Mouse (Mus musculus): ENCODE results near the gene AI661453. TPM values are rescaled to one million over a fixed set of nuclear protein-coding genes. Genes with fewer than 3 reads are reported as not detected.
A peak's percentile ranks its signal among the peaks of the same experiment; 100 is the strongest.
"Not testable (repeated sequence)": the region's sequence is repeated elsewhere in the genome, so short reads cannot be mapped to it uniquely, and the experiment has no call there.

AI661453 gene
- total RNA-seq (2021) = under 1 TPM; 0.19 to 0.52 TPM

GRCm38 (mm10) chr17:47436156-47436906, at the start of gene AI661453:
AI661453 (plus strand) TSS chr17:47436615.
- DNase-seq (ENCODE audit: extremely low spot score in 1 of 2, low spot score in 1 of 2) = no peak

- DNase-seq (ENCODE audit: extremely low spot score in 1 of 2, low spot score in 1 of 2) = peak in 1 of 2 experiments; percentile 46
Observed at GRCm38 (mm10) chr17:47386649-47387048, 49.8 kb upstream of the AI661453 start.

GRCm38 (mm10) chr17:47394223-47394869, 42.1 kb upstream of the AI661453 start:
- DNase-seq (ENCODE audit: extremely low spot score in 1 of 2, low spot score in 1 of 2) = no peak

GRCm38 (mm10) chr17:47395376-47395913, 41.0 kb upstream of the AI661453 start:
- no peak for DNase-seq (ENCODE audit: extremely low spot score in 1 of 2, low spot score in 1 of 2)

- no peak for DNase-seq (ENCODE audit: extremely low spot score in 1 of 2, low spot score in 1 of 2)
Observed at GRCm38 (mm10) chr17:47399091-47399490, 37.3 kb upstream of the AI661453 start.

GRCm38 (mm10) chr17:47400451-47400850, 36.0 kb upstream of the AI661453 start, which contains the start of gene Guca1a:
Guca1a (minus strand) TSS chr17:47400584.
- no peak for DNase-seq (ENCODE audit: extremely low spot score in 1 of 2, low spot score in 1 of 2)

- no peak for DNase-seq (ENCODE audit: extremely low spot score in 1 of 2, low spot score in 1 of 2)
Observed at GRCm38 (mm10) chr17:47407717-47408557, 28.5 kb upstream of the AI661453 start.

- peak; percentile 22 to 65 for DNase-seq (ENCODE audit: extremely low spot score in 1 of 2, low spot score in 1 of 2)
Observed at GRCm38 (mm10) chr17:47408558-47408898, 27.9 kb upstream of the AI661453 start.

GRCm38 (mm10) chr17:47409897-47410861, 26.2 kb upstream of the AI661453 start:
- peak in 1 of 2 experiments; percentile 20 for DNase-seq (ENCODE audit: extremely low spot score in 1 of 2, low spot score in 1 of 2)

GRCm38 (mm10) chr17:47420195-47420594, 16.2 kb upstream of the AI661453 start:
- no peak for DNase-seq (ENCODE audit: extremely low spot score in 1 of 2, low spot score in 1 of 2)

GRCm38 (mm10) chr17:47421566-47421965, 14.8 kb upstream of the AI661453 start:
- DNase-seq (ENCODE audit: extremely low spot score in 1 of 2, low spot score in 1 of 2) = no peak

GRCm38 (mm10) chr17:47422616-47423015, 13.8 kb upstream of the AI661453 start:
- DNase-seq (ENCODE audit: extremely low spot score in 1 of 2, low spot score in 1 of 2) = not testable (repeated sequence)

- no peak for DNase-seq (ENCODE audit: extremely low spot score in 1 of 2, low spot score in 1 of 2)
Observed at GRCm38 (mm10) chr17:47424186-47424585, 12.2 kb upstream of the AI661453 start.

GRCm38 (mm10) chr17:47427316-47427715, 9.1 kb upstream of the AI661453 start:
- no peak for DNase-seq (ENCODE audit: extremely low spot score in 1 of 2, low spot score in 1 of 2)

GRCm38 (mm10) chr17:47428831-47429304, 7.5 kb upstream of the AI661453 start:
- no peak for DNase-seq (ENCODE audit: extremely low spot score in 1 of 2, low spot score in 1 of 2)

GRCm38 (mm10) chr17:47430815-47431214, 5.6 kb upstream of the AI661453 start:
- DNase-seq (ENCODE audit: extremely low spot score in 1 of 2, low spot score in 1 of 2) = no peak

GRCm38 (mm10) chr17:47436907-47437547, 612 bp downstream of the AI661453 start, which contains the start of gene 1700001C19Rik:
1700001C19Rik (minus strand) TSS chr17:47437376.
- DNase-seq (ENCODE audit: extremely low spot score in 1 of 2, low spot score in 1 of 2) = no peak

- no peak for DNase-seq (ENCODE audit: extremely low spot score in 1 of 2, low spot score in 1 of 2)
Observed at GRCm38 (mm10) chr17:47438611-47439010, 2.2 kb downstream of the AI661453 start.

All from layer of hippocampus, postnatal 25 days (tissue).